Mouse (Mus musculus) thymus, adult 2 months (tissue): Measurements from ENCODE around the gene Rps2. TPM values are rescaled to one million over a fixed set of nuclear protein-coding genes. Genes with fewer than 3 reads are reported as not detected.

Source experiments
- DNase-seq: peaks from one replicate; pipeline ENCODE4 v3.0.0; 2021
- H3K27ac ChIP-seq: fragments of 200-500 bp; 2 replicates; pipeline ENCODE4 v1.5.1; 2012; ENCODE audit warnings: low read length, control low read depth; ENCODE audit not compliant: control insufficient read depth, insufficient read depth
- H3K27me3 ChIP-seq: fragments of 200-500 bp; 2 replicates; pipeline ENCODE4 v1.6.1; 2012; ENCODE audit warnings: mild to moderate bottlenecking, low read length, moderate library complexity, mixed read lengths; ENCODE audit not compliant: control insufficient read depth, insufficient read depth
- H3K36me3 ChIP-seq: fragments of 200-500 bp; 2 replicates; pipeline ENCODE4 v1.6.1; 2012; ENCODE audit warnings: mild to moderate bottlenecking, low read length, moderate library complexity; ENCODE audit not compliant: control insufficient read depth, insufficient read depth
- H3K4me1 ChIP-seq: fragments of 200-500 bp; replicated peaks from 2 replicates; pipeline ENCODE4 v1.6.1; 2012; ENCODE audit warnings: low read length; ENCODE audit not compliant: control insufficient read depth, insufficient read depth
- H3K4me3 ChIP-seq: fragments of 200-500 bp; 2 replicates; pipeline ENCODE4 v1.5.1; 2012; ENCODE audit warnings: mild to moderate bottlenecking, low read length, control low read depth, moderate library complexity; ENCODE audit not compliant: control insufficient read depth, insufficient read depth
- CTCF ChIP-seq: fragments of 200-500 bp; IDR thresholded peaks from 2 replicates; pipeline ENCODE4 v1.5.1; 2012; ENCODE audit warnings: mild to moderate bottlenecking, control low read depth, low read length, moderate library complexity, borderline replicate concordance; ENCODE audit not compliant: control insufficient read depth, poor library complexity, insufficient read depth; ENCODE audit errors: extremely low read depth
- POLR2A ChIP-seq: fragments of 200-500 bp; IDR thresholded peaks from 2 replicates; pipeline ENCODE4 v1.6.1; 2012; ENCODE audit warnings: mild to moderate bottlenecking, low read length, control low read depth, moderate library complexity; ENCODE audit not compliant: control insufficient read depth, poor library complexity, insufficient read depth; ENCODE audit errors: extremely low read depth
- WGBS: fragments of 180-500 bp; shearing (Covaris S2); methylation state at CpG from one replicate; pipeline ENCODE4 v1.1.7; 2018; 5-methylcytosine and 5-hydroxymethylcytosine counted together
- polyA plus RNA-seq: library from polyadenylated mRNA; depleted of rRNA; stranded (reverse); fragments of >200 nt; gene quantifications from 2 replicates; pipeline ENCODE4 v1.2.3, GENCODE M21; 2012

Gene Rps2
- polyA plus RNA-seq, 1 experiment = 3,484 TPM

GRCm38 (mm10) chr17:24723122-24723880, 5.4 kb downstream of the Rps2 start:
- Histone ChIP-seq H3K4me1 (peaks cover 16% of the 10 kb centered on the region), H3K4me3 (peak overlapping the region; percentile 73), H3K36me3 (peaks cover 14% of the 10 kb centered on the region), H3K27me3 (no peaks in the 10 kb centered on the region), H3K27ac (no peak overlapping the region)
- TF ChIP-seq POLR2A = no peak
- no peak for TF ChIP-seq CTCF
- no peak for DNase-seq
- 3% methylated on average over 12 of the region's 12 CpGs for WGBS

GRCm38 (mm10) chr17:24723881-24724180, 5.9 kb downstream of the Rps2 start:
- TF ChIP-seq POLR2A (no peak), CTCF (no peak)
- no peaks in the 10 kb centered on the region for H3K27me3 ChIP-seq
- H3K27ac ChIP-seq = no peak overlapping the region
- H3K4me1 ChIP-seq = peaks cover 16% of the 10 kb centered on the region
- under 1% methylated on average over 15 of the region's 15 CpGs for WGBS
- H3K4me3 ChIP-seq = peak overlapping the region; percentile 73
- peaks cover 14% of the 10 kb centered on the region for H3K36me3 ChIP-seq
- no peak for DNase-seq

- WGBS = under 1% methylated on average over 30 of the region's 30 CpGs
- peaks cover 14% of the 10 kb centered on the region for H3K36me3 ChIP-seq
- no peak within 1 kb of the TSS for H3K27ac ChIP-seq
- peak within 1 kb of the TSS; percentile 73 for H3K4me3 ChIP-seq
- peaks cover 15% of the 10 kb centered on the region for H3K4me1 ChIP-seq
- H3K27me3 ChIP-seq = no peaks in the 10 kb centered on the region
- TF ChIP-seq POLR2A = peak; percentile 81
- TF ChIP-seq CTCF = peak; percentile 97
- DNase-seq = peak; percentile 95
These were observed 6.3 kb downstream of the Rps2 start, which contains the start of gene Ndufb10 for GRCm38 (mm10) chr17:24724184-24724583. TSS of gene Ndufb10 (minus strand) at chr17:24724478.

GRCm38 (mm10) chr17:24725637-24726390, 7.9 kb downstream of the Rps2 start:
- 82% methylated on average over 3 of the region's 3 CpGs for WGBS
- H3K4me1 ChIP-seq = peaks cover 11% of the 10 kb centered on the region
- no peak for DNase-seq
- no peak overlapping the region for H3K4me3 ChIP-seq
- H3K27me3 ChIP-seq = no peaks in the 10 kb centered on the region
- TF ChIP-seq CTCF (no peak), POLR2A (no peak)
- H3K36me3 ChIP-seq = peaks cover 14% of the 10 kb centered on the region
- H3K27ac ChIP-seq = no peak overlapping the region

- Histone ChIP-seq H3K27me3 (no peaks in the 10 kb centered on the region), H3K4me3 (no peak within 1 kb of the TSS), H3K36me3 (no peaks in the 10 kb centered on the region; the same call in 1 of the 2 replicates), H3K27ac (no peak within 1 kb of the TSS), H3K4me1 (peaks cover 6% of the 10 kb centered on the region)
- no peak for DNase-seq
- 93% methylated on average over 2 of the region's 2 CpGs for WGBS
- TF ChIP-seq CTCF (no peak), POLR2A (no peak)
These were observed 9.7 kb downstream of the Rps2 start, which contains the start of gene Rpl3l for GRCm38 (mm10) chr17:24727618-24728017. TSS of gene Rpl3l (plus strand) at chr17:24727820.

GRCm38 (mm10) chr17:24728184-24728583, 10.3 kb downstream of the Rps2 start:
- Histone ChIP-seq H3K27me3 (no peaks in the 10 kb centered on the region), H3K4me1 (peaks cover 6% of the 10 kb centered on the region), H3K27ac (no peak overlapping the region), H3K4me3 (no peak overlapping the region), H3K36me3 (no peaks in the 10 kb centered on the region)
- TF ChIP-seq POLR2A (no peak), CTCF (no peak)
- DNase-seq = no peak
- WGBS = 84% methylated on average over 17 of the region's 17 CpGs
